Mouse (Mus musculus) midbrain, postnatal 0 days (tissue): ENCODE measurements around the gene Opn4. TPM values are rescaled to one million over a fixed set of nuclear protein-coding genes. Genes with fewer than 3 reads are reported as not detected.

Experiments used
- ATAC-seq: fragments of 200-750 bp; cut with Nextera tagmentation; 2 replicates; pipeline ENCODE4 v1.8.0; 2017; ENCODE audit warnings: moderate number of reproducible peaks, mild to moderate bottlenecking, moderate TSS enrichment, moderate library complexity; ENCODE audit not compliant: low FRiP score
- DNase-seq: peaks from one replicate; pipeline ENCODE4 v3.0.0-alpha.2; 2015; ENCODE audit warnings: low spot score
- H3K27ac ChIP-seq: fragments of 300-500 bp; sonication (generic); 2 replicates; pipeline ENCODE4 v1.5.1; 2014; ENCODE audit warnings: low read depth, mild to moderate bottlenecking, low read length, mixed read lengths
- H3K27me3 ChIP-seq: fragments of 300-500 bp; sonication (generic); 2 replicates; pipeline ENCODE4 v1.6.1; 2014; ENCODE audit warnings: low read length, control low read depth, mixed read lengths; ENCODE audit not compliant: insufficient read depth
- H3K36me3 ChIP-seq: fragments of 300-500 bp; sonication (generic); 2 replicates; pipeline ENCODE4 v1.6.1; 2014; ENCODE audit warnings: low read length, control low read depth, mixed read lengths; ENCODE audit not compliant: insufficient read depth
- H3K4me1 ChIP-seq: fragments of 300-500 bp; sonication (generic); 2 replicates; pipeline ENCODE4 v1.6.1; 2014; ENCODE audit warnings: mild to moderate bottlenecking, control low read depth, antibody characterized with exemption, low read length, mixed read lengths; ENCODE audit not compliant: insufficient read depth
- H3K4me2 ChIP-seq: fragments of 300-500 bp; sonication (generic); 2 replicates; pipeline ENCODE4 v1.6.1; 2014; ENCODE audit warnings: low read depth, mild to moderate bottlenecking, low read length, mixed read lengths; ENCODE audit not compliant: poor library complexity, severe bottlenecking
- H3K4me3 ChIP-seq: fragments of 300-500 bp; sonication (generic); 2 replicates; pipeline ENCODE4 v1.5.1; 2014; ENCODE audit warnings: low read depth, mild to moderate bottlenecking, low read length, moderate library complexity
- H3K9ac ChIP-seq: fragments of 300-500 bp; sonication (generic); replicated peaks from 2 replicates; pipeline ENCODE4 v1.6.1; 2014; ENCODE audit warnings: mild to moderate bottlenecking, low read length, moderate library complexity, mixed read lengths; ENCODE audit not compliant: poor library complexity, severe bottlenecking
- H3K9me3 ChIP-seq: fragments of 300-500 bp; sonication (generic); 2 replicates; pipeline ENCODE4 v1.6.1; 2016; ENCODE audit warnings: low read length, control low read depth
- CTCF ChIP-seq: IDR thresholded peaks from 2 replicates; pipeline ENCODE4 v1.5.1; 2016; ENCODE audit warnings: antibody characterized with exemption, mild to moderate bottlenecking
- WGBS: fragments of 180-500 bp; shearing (Covaris S2); extraction: QIAGEN DNeasy Blood & Tissue Kit; methylation state at CpG from one replicate; pipeline ENCODE4 v1.1.7; 2014; 5-methylcytosine and 5-hydroxymethylcytosine counted together
- polyA plus RNA-seq: library from polyadenylated mRNA; unstranded; fragments of >200 nt; fragmentation: Nextera tagmentation; extraction: Ambion mirVana; gene quantifications from 2 replicates; pipeline ENCODE4 v1.2.1, GENCODE M21; 2015
- total RNA-seq: library from RNA; depleted of rRNA; stranded (reverse); fragments of >200 nt; gene quantifications from 2 replicates; pipeline ENCODE4 v1.2.3, GENCODE M21; 2014; rRNA removed

Opn4 gene
- total RNA-seq (not detected in 2 replicates), polyA plus RNA-seq (0.10 and 0.14 TPM in 2 replicates)

DNA sequence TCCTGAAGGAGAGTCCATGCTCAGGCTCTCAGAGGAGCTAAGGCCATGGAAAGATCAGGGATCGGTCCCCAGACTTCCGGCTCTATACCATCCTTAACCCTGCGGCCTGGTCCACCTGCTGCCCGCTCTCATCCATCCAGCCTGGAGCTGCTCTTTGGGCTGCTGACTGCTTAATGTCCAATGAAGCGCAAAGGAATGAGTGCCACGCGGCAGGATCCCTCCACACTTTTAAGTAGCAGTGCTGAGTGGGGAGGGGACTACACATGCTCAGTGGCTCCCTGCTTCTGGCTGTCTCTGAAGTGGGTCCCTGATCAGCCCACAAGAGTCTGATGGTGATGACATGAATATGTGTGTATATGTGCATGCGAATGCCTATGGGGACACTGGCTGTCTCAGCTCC lies at the start of gene Opn4:
Gene Opn4, minus strand, starts transcription at position 202 of the 400 bp plus-strand sequence.
- no peak for TF ChIP-seq CTCF
- H3K4me1 ChIP-seq = no peaks in the 10 kb centered on the region
- WGBS = 80% methylated on average over 8 of the region's 8 CpGs

GRCm38 (mm10) chr14:34647870-34648475 lies 48.0 kb upstream of the Opn4 start:
- Histone ChIP-seq H3K27me3 (no peaks in the 10 kb centered on the region), H3K4me3 (no peak overlapping the region), H3K9ac (no peak overlapping the region), H3K9me3 (no peaks in the 10 kb centered on the region), H3K4me2 (no peak overlapping the region), H3K4me1 (no peaks in the 10 kb centered on the region), H3K36me3 (no peaks in the 10 kb centered on the region), H3K27ac (no peak overlapping the region)
- no peak for TF ChIP-seq CTCF
- 80% methylated on average over 8 of the region's 8 CpGs for WGBS
- no peak for ATAC-seq
- no peak for DNase-seq

More for the DNA sequence above, at the start of gene Opn4:
- Histone ChIP-seq H3K27ac (no peak within 1 kb of the TSS), H3K27me3 (no peaks in the 10 kb centered on the region), H3K4me3 (no peak within 1 kb of the TSS), H3K9ac (no peak within 1 kb of the TSS), H3K9me3 (no peaks in the 10 kb centered on the region), H3K4me2 (no peak within 1 kb of the TSS), H3K36me3 (no peaks in the 10 kb centered on the region)
- ATAC-seq (no peak), DNase-seq (no peak)

DNA sequence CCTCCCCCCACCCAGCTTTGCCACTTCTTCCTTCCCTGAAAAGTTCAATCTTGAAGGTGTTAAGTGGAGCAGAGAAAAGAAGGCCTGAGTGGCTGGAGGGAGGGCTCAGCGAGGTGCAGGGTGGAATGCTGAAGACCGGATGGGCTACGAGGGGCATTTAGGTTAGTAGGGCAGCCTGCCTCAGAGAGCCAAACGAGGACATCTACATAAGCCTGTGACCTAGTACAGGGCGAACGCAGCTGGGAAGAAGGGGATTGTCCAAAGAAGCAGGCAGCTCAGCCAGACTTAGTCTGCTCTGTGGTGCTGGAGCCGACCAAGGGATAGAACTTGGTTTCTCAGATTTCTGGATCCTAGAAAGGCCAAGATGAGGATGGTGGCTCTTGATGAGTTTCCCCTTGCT lies 44.2 kb upstream of the Opn4 start:
- ATAC-seq = no peak
- H3K9me3 ChIP-seq = no peaks in the 10 kb centered on the region
- WGBS = 75% methylated on average over 7 of the region's 7 CpGs
- TF ChIP-seq CTCF = no peak
- no peak overlapping the region for H3K4me3 ChIP-seq
- no peak overlapping the region for H3K4me2 ChIP-seq
- H3K27me3 ChIP-seq = no peaks in the 10 kb centered on the region
- H3K9ac ChIP-seq = no peak overlapping the region
- no peaks in the 10 kb centered on the region for H3K36me3 ChIP-seq
- DNase-seq = no peak
- no peak overlapping the region for H3K27ac ChIP-seq
- H3K4me1 ChIP-seq = no peaks in the 10 kb centered on the region

DNA sequence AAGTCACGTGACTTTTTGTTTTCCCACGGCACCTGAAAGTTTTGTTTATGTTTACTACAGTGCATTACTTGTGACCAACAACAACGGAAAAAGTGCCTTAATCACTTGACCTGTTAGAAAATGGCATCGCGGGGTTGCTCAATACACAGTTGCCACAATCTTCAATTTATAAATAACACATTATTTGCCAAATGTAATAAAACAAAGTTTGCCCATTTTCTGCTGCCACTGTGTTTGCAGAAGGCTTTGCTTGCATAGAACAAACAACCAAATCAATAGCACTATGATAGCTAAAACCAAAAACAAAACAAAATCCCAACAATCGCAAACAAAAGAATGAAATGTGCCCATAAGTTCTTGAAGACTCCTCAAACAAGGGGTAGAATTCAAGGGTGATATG lies 35.8 kb upstream of the Opn4 start:
- H3K27ac ChIP-seq = no peak overlapping the region
- no peak for TF ChIP-seq CTCF
- H3K27me3 ChIP-seq = no peaks in the 10 kb centered on the region
- no peaks in the 10 kb centered on the region for H3K9me3 ChIP-seq
- no peak overlapping the region for H3K4me3 ChIP-seq
- H3K4me1 ChIP-seq = no peaks in the 10 kb centered on the region
- 87% methylated on average over 6 of the region's 6 CpGs for WGBS
- ATAC-seq (no peak), DNase-seq (no peak)
- no peak overlapping the region for H3K4me2 ChIP-seq
- H3K9ac ChIP-seq = no peak overlapping the region
- no peaks in the 10 kb centered on the region for H3K36me3 ChIP-seq

DNA sequence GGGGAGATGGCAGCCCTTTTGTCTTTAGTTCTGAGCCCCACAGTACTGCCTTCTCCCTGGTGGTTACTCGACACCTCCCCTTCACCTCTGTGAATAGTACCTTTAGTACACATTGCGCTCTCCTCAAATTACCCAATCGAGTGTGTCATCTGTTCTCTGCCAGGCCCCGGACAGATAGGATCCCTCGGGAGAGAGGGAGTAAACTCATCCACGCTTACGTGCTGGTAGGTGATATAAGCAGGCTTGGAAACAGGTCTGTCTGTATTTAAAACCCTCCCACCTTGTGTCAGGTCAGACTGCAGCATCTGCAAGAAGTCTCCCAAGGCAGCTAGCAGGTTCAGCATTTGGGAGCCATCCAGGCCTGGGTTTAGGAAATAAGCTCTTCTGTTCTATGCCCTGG lies 35.2 kb upstream of the Opn4 start:
- Histone ChIP-seq H3K36me3 (no peaks in the 10 kb centered on the region), H3K9me3 (no peaks in the 10 kb centered on the region), H3K27me3 (no peaks in the 10 kb centered on the region), H3K27ac (no peak overlapping the region), H3K4me2 (no peak overlapping the region), H3K4me1 (no peaks in the 10 kb centered on the region), H3K4me3 (no peak overlapping the region), H3K9ac (no peak overlapping the region)
- 54% methylated on average over 7 of the region's 7 CpGs for WGBS
- ATAC-seq (no peak), DNase-seq (no peak)
- TF ChIP-seq CTCF = no peak

GRCm38 (mm10) chr14:34632722-34633448 lies 32.9 kb upstream of the Opn4 start:
- no peak for ATAC-seq
- no peak for TF ChIP-seq CTCF
- Histone ChIP-seq H3K27ac (no peak overlapping the region), H3K4me3 (no peak overlapping the region), H3K9me3 (no peaks in the 10 kb centered on the region), H3K36me3 (no peaks in the 10 kb centered on the region), H3K4me1 (no peaks in the 10 kb centered on the region), H3K27me3 (no peaks in the 10 kb centered on the region), H3K9ac (no peak overlapping the region), H3K4me2 (no peak overlapping the region)
- WGBS = 76% methylated on average over 10 of the region's 10 CpGs
- no peak for DNase-seq
